Mouse (Mus musculus) frontal cortex, postnatal 25 days (tissue): ENCODE data around the gene Fam155a.

Experiments
- DNase-seq, 2 experiments: peaks; one replicate each; pipeline ENCODE4 v3.0.0; 2022; ENCODE audit warnings: low spot score in 2 of 2

The Fam155a gene

DNA sequence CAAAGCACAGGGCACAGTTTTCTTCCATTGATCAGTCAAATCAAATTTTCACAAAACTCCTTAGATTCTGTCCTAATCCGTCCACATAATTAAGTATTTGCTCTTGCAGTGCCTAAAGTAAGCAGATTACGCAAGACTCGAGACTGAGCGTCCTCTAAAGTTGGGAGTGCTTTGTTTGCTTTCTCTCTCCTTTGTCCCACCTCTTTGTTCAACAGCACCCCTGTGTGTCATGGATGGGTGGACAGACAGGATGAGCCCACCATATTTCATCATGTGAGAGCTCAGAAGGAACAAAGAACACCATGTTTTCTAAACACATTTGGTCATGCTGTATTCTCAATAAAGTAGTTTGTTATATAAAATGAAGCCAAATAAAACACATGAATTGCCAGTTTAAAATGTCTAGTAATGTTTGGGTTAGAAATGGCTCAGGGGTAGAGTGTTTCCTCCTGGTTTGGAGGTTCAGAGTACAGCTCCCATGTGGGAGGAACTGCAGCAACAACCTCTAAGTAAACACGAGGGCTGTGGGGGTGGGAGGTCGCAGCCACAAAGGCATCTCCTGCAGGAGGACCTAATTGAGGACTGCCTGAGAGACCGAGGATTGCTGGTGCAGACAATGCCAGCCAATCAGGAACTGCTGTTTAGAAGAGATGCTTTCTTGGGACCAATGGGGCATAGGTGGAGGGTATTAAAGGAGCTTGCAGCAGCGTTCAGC, 482.8 kb downstream of the Fam155a start:
- DNase-seq = no peak

- DNase-seq = no peak
These were observed 496.8 kb downstream of the Fam155a start for GRCm38 (mm10) chr8:9274117-9274516.

- DNase-seq = no peak
These were observed 506.6 kb downstream of the Fam155a start for GRCm38 (mm10) chr8:9264378-9264777.

DNA sequence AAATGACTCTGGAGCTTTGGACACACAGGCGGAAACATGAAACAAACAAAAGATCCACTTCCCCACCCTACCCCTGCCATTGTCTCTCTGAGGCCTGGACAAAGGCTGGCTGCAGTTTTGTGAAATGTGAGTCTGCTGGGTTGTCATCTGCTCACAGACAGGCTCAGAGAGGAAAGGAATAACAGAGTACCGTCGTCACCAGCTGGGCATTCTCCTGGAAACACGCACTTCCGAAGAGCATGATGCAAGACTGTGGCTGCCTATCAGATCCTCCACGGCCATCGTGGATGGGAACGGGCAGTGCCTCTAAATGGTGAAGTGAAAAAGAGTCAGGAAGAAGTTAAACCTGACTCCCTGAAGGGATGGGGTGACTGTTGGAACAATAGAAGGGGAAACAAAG, 509.4 kb downstream of the Fam155a start:
- DNase-seq = no peak

GRCm38 (mm10) chr8:9255316-9255715, 515.6 kb downstream of the Fam155a start:
- DNase-seq = no peak

DNA sequence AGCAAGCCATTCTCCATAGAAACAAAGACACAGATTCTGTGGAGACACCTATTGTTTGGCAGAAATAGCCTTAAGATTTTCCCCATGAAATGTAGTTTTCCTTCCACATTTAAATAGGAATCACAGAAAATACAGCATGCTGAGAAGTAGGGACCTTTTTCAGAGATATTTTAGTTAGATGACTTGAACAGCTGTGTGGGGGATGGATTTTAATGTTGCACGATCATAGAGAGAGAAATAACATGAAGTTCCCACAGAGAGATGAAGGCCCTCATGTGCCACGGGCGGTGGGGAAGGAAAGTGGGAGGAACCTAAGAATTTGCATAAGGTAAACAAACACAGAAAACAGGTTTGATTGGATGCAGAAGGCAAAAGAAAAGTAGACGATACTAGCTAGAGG, 518.0 kb downstream of the Fam155a start:
- no peak for DNase-seq

GRCm38 (mm10) chr8:9248109-9248821, 522.7 kb downstream of the Fam155a start:
- no peak for DNase-seq

DNA sequence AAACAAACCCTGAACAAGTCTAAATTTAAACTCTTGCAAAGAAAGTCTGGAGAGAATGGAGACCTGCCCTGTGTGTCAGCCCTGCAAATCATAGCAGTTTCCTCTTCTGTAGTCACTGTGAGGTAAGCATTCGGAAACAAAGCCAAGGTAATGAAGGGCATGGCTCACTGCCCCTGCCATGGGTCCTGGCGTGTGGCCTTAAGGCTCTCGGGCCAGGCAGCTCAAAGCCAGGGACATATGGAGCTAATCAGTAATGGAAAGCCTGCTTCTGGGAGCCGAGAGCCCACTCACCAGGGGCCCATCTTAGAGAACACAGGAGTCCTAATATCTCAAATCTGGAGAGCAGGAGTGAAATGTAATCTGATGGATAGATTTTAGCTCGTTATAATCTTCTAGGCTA, 525.0 kb downstream of the Fam155a start:
- no peak for DNase-seq

DNA sequence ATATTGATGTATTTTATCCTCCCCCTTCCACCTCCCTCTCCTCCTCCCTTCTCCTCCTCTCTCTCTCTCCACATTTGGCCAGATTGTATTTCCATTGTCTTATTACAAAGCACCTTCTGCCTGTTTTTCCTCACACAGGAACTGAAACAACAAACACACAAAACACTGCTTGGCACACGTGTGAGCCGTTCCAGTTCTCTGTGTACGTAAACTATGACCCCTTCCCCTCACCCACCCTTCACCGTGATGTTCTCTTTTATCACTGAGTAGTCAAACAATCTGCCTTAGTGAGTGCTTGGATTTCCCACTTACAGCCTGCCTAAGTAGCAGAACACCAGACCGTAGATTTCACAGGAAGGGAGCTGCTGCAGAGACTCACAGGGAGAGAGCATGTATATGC, 530.0 kb downstream of the Fam155a start:
- no peak for DNase-seq

- no peak for DNase-seq
These were observed 531.2 kb downstream of the Fam155a start for GRCm38 (mm10) chr8:9239741-9240140.

GRCm38 (mm10) chr8:9238974-9239373, 532.0 kb downstream of the Fam155a start:
- no peak for DNase-seq

DNA sequence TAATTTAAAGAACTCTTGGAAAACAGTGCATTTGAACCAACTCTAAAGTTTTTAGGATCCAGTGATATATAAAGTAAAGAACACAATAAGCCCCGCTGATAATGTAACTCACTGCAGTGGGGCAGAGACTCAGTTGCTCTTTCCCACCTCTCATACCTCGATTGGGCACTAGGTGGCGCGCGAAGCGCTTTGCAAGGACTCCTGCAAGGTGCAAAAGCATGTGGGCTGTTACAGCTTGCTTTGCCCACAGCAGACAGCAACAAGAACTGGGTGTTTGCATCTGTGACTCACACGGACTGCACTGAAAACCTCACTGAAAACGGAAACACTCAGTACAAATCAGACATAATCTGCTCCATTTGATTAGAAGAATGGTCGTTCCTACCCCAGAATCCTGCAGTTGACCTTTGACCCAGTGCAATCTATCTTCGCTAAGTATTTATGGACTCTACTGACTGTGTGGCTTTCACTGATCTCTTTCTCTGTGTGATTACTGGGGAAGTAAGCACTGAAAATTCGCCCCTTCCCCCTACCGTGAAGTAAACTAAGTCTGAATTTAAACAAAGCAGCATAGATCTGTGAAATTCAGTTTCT, 537.5 kb downstream of the Fam155a start:
- DNase-seq = peak; percentile 96

GRCm38 (mm10) chr8:9227779-9228464, 543.0 kb downstream of the Fam155a start:
- peak in 1 of 2 experiments; percentile 63 for DNase-seq

DNA sequence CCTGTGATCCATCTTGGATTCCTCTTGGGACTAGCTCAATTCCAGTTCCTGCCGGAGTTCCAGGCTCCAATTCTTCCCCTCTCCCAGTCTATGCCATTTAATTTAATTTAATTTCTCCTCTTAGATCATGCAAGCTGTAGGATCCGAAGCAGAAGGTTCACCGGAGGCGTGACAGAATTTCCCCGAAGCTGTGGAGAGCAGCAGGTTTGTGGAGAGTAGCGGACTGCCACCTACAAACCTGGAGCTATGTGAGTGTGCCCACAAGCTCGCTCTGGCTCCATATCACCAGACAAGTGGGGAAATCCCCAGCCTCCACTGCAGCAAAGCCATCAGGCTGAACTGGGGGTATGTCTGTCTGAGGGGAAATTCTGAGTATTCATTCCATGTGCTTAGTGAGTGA, 544.2 kb downstream of the Fam155a start:
- DNase-seq = peak; percentile 21 to 47

- no peak for DNase-seq
These were observed 559.2 kb downstream of the Fam155a start for GRCm38 (mm10) chr8:9211751-9212150.

DNA sequence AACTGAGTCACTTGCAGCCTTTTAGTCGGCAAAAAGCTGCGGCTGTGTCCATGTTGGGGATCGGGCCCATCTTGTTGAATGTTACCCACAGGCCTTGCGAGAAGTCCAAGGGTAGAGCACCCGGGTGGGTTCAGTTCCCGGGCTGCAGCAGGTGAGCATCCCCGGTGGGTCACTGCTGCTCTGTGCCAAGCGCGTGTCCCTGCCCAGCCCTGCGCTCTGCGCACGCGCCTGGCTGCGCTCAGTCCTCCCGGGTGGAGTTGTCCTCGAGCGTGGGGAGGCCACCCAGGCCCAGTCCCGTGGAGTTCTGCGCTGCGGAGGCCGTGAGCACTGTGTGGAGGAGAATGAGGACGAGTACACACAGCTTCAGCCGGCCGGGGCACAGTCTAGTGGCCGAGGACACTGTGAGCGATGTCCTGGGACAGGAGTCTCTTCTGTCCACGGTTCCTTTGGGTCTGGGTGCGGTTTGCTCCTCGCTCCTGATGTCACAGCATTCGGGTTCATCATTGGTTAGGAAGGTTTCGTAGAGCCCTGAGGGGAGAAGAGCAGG, 563.4 kb downstream of the Fam155a start:
- no peak for DNase-seq

DNA sequence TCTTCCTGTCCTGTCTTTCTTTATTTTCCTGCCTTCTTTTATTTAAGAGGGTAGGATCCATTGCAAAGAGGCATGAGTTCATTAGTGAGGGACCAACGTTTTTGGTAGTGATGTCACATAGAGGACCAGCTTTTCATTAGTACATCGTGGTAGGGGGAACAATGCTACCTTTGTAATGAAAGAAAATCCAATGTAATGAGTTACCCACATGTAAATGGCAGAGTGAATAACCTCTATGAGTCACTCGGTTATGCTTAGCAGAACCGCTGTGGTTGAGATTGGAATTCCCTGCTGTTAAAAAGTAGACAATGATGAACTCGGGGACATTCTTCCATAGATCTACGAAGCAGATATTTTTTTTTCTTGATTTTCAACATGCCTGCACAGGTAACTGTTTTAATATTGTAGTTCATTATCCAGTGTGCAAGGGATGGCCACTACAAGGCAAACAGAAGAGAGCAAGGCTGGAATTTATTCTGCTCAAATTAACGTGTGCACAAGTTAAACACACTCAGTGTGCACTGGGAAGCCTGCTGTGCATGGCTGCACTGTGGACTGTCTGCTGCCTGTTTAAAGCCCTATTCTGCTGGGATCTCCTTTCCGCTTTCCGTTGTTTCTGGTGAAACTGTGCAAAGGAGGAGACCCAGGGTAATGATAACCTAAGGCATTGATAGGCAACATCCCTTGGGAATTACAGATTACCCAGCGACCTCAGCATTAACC, 566.5 kb downstream of the Fam155a start:
- no peak for DNase-seq

DNA sequence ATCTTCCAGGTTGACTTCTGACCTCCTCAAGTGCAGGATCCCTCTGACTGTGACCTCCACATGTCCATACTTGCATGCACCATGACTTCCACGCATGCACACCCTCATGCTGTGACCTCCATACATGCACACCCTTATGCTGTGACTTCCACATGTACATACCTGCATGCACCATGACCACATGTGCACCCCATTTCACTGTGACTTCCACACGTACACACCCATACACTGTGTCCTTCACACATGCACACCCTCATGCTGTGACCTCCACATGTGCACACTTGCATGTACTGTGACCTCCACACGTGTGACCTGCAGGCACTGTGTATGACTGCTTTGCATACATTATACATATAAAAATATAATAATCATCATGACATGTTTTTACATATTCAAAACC, 570.9 kb downstream of the Fam155a start:
- no peak for DNase-seq

- DNase-seq = no peak
These were observed 579.3 kb downstream of the Fam155a start for GRCm38 (mm10) chr8:9191682-9192081.

GRCm38 (mm10) chr8:9188616-9189015, 582.3 kb downstream of the Fam155a start:
- DNase-seq = no peak

- no peak for DNase-seq
These were observed 585.8 kb downstream of the Fam155a start for GRCm38 (mm10) chr8:9185200-9185599.
